Mouse (Mus musculus): ENCODE data around the gene Fam189a1. TPM values are rescaled to one million over a fixed set of nuclear protein-coding genes. Genes with fewer than 3 reads are reported as not detected.
A peak's percentile ranks its signal among the peaks of the same experiment; 100 is the strongest.

The Fam189a1 gene
- polyA plus RNA-seq, 1 experiment from 2014 or later: 2.7 TPM

GRCm38 (mm10) chr7:64741333-64742307 is 414.8 kb downstream of the Fam189a1 start:
- Histone ChIP-seq H3K4me2 (ENCODE audit: low read depth, low read length, severe bottlenecking) (no peak overlapping the region), H3K27me3 (ENCODE audit: control insufficient read depth, insufficient read depth, low read length) (no peaks in the 10 kb centered on the region), H3K36me3 (ENCODE audit: control insufficient read depth, insufficient read depth, low read length) (no peaks in the 10 kb centered on the region), H3K9me3 (ENCODE audit: control insufficient read depth, low read length) (no peaks in the 10 kb centered on the region), H3K27ac (ENCODE audit: low read depth, low read length) (no peak overlapping the region), H3K4me3 (ENCODE audit: low read depth, low read length) (no peak overlapping the region), H3K9ac (ENCODE audit: low read length) (no peak overlapping the region), H3K4me1 (replicated peaks; ENCODE audit: control insufficient read depth, insufficient read depth, low read length) (0 out of 2 replicates have a peak, but pooled peaks cover 3% of the 10 kb centered on the region)
- DNase-seq (ENCODE audit: low spot score) (peak; percentile 93), ATAC-seq (replicated peaks; ENCODE audit: low FRiP score) (peak; percentile 74)
- WGBS: 30% methylated on average over 8 of the region's 8 CpGs

GRCm38 (mm10) chr7:64739131-64739530 is 417.2 kb downstream of the Fam189a1 start:
- DNase-seq (ENCODE audit: low spot score) (no peak), ATAC-seq (replicated peaks; ENCODE audit: low FRiP score) (no peak)
- 11% methylated on average over 11 of the region's 11 CpGs for WGBS

GRCm38 (mm10) chr7:64729785-64730184 is 426.6 kb downstream of the Fam189a1 start:
- 24% methylated on average over 7 of the region's 7 CpGs for WGBS
- Histone ChIP-seq H3K9ac (ENCODE audit: low read length) (no peak overlapping the region), H3K4me3 (ENCODE audit: low read depth, low read length) (no peak overlapping the region), H3K4me1 (replicated peaks; ENCODE audit: control insufficient read depth, insufficient read depth, low read length) (no peaks in the 10 kb centered on the region), H3K4me2 (ENCODE audit: low read depth, low read length, severe bottlenecking) (no peak overlapping the region), H3K9me3 (ENCODE audit: control insufficient read depth, low read length) (no peaks in the 10 kb centered on the region), H3K27ac (ENCODE audit: low read depth, low read length) (no peak overlapping the region), H3K36me3 (ENCODE audit: control insufficient read depth, insufficient read depth, low read length) (no peaks in the 10 kb centered on the region), H3K27me3 (ENCODE audit: control insufficient read depth, insufficient read depth, low read length) (no peaks in the 10 kb centered on the region)
- peak; percentile 85 for DNase-seq (ENCODE audit: low spot score)
- peak; percentile 37; the same call in 1 of the 2 replicates for ATAC-seq (replicated peaks; ENCODE audit: low FRiP score)

More at GRCm38 (mm10) chr7:64739131-64739530, 417.2 kb downstream of the Fam189a1 start:
- no peak overlapping the region for H3K27ac ChIP-seq (ENCODE audit: low read depth, low read length)
- no peak overlapping the region for H3K4me2 ChIP-seq (ENCODE audit: low read depth, low read length, severe bottlenecking)
- no peaks in the 10 kb centered on the region for H3K36me3 ChIP-seq (ENCODE audit: control insufficient read depth, insufficient read depth, low read length)
- peak overlapping the region; percentile 16; the same call in 1 of the 2 replicates for H3K9ac ChIP-seq (ENCODE audit: low read length)
- H3K4me1 ChIP-seq (replicated peaks; ENCODE audit: control insufficient read depth, insufficient read depth, low read length): 0 out of 2 replicates have a peak, but pooled peaks cover 3% of the 10 kb centered on the region
- no peak overlapping the region for H3K4me3 ChIP-seq (ENCODE audit: low read depth, low read length)
- H3K27me3 ChIP-seq (ENCODE audit: control insufficient read depth, insufficient read depth, low read length): no peaks in the 10 kb centered on the region
- H3K9me3 ChIP-seq (ENCODE audit: control insufficient read depth, low read length): no peaks in the 10 kb centered on the region

- H3K4me1 ChIP-seq (replicated peaks; ENCODE audit: control insufficient read depth, insufficient read depth, low read length): no peaks in the 10 kb centered on the region
- H3K36me3 ChIP-seq (ENCODE audit: control insufficient read depth, insufficient read depth, low read length): no peaks in the 10 kb centered on the region
- H3K4me2 ChIP-seq (ENCODE audit: low read depth, low read length, severe bottlenecking): no peak overlapping the region
- no peaks in the 10 kb centered on the region for H3K27me3 ChIP-seq (ENCODE audit: control insufficient read depth, insufficient read depth, low read length)
- no peaks in the 10 kb centered on the region for H3K9me3 ChIP-seq (ENCODE audit: control insufficient read depth, low read length)
- WGBS: 90% methylated on average over 3 of the region's 3 CpGs
- no peak overlapping the region for H3K9ac ChIP-seq (ENCODE audit: low read length)
- ATAC-seq (replicated peaks; ENCODE audit: low FRiP score) (no peak), DNase-seq (ENCODE audit: low spot score) (no peak)
- H3K4me3 ChIP-seq (ENCODE audit: low read depth, low read length): no peak overlapping the region
- H3K27ac ChIP-seq (ENCODE audit: low read depth, low read length): no peak overlapping the region
These were observed 427.6 kb downstream of the Fam189a1 start for GRCm38 (mm10) chr7:64728816-64729215.

GRCm38 (mm10) chr7:64728181-64728591 is 428.2 kb downstream of the Fam189a1 start:
- Histone ChIP-seq H3K27ac (ENCODE audit: low read depth, low read length) (no peak overlapping the region), H3K27me3 (ENCODE audit: control insufficient read depth, insufficient read depth, low read length) (no peaks in the 10 kb centered on the region), H3K9ac (ENCODE audit: low read length) (no peak overlapping the region), H3K9me3 (ENCODE audit: control insufficient read depth, low read length) (no peaks in the 10 kb centered on the region), H3K36me3 (ENCODE audit: control insufficient read depth, insufficient read depth, low read length) (no peaks in the 10 kb centered on the region), H3K4me1 (replicated peaks; ENCODE audit: control insufficient read depth, insufficient read depth, low read length) (no peaks in the 10 kb centered on the region), H3K4me3 (ENCODE audit: low read depth, low read length) (no peak overlapping the region), H3K4me2 (ENCODE audit: low read depth, low read length, severe bottlenecking) (no peak overlapping the region)
- ATAC-seq (replicated peaks; ENCODE audit: low FRiP score) (no peak), DNase-seq (ENCODE audit: low spot score) (no peak)
- WGBS: 90% methylated on average over 5 of the region's 5 CpGs

GRCm38 (mm10) chr7:64725967-64726695 is 430.2 kb downstream of the Fam189a1 start:
- DNase-seq (ENCODE audit: low spot score) (no peak), ATAC-seq (replicated peaks; ENCODE audit: low FRiP score) (no peak)
- Histone ChIP-seq H3K4me3 (ENCODE audit: low read depth, low read length) (no peak overlapping the region), H3K27ac (ENCODE audit: low read depth, low read length) (no peak overlapping the region), H3K4me2 (ENCODE audit: low read depth, low read length, severe bottlenecking) (no peak overlapping the region), H3K9ac (ENCODE audit: low read length) (no peak overlapping the region), H3K27me3 (ENCODE audit: control insufficient read depth, insufficient read depth, low read length) (no peaks in the 10 kb centered on the region), H3K9me3 (ENCODE audit: control insufficient read depth, low read length) (no peaks in the 10 kb centered on the region), H3K4me1 (replicated peaks; ENCODE audit: control insufficient read depth, insufficient read depth, low read length) (no peaks in the 10 kb centered on the region), H3K36me3 (ENCODE audit: control insufficient read depth, insufficient read depth, low read length) (no peaks in the 10 kb centered on the region)
- 77% methylated on average over 6 of the region's 6 CpGs for WGBS

- Histone ChIP-seq H3K9ac (ENCODE audit: low read length) (no peak overlapping the region), H3K27me3 (ENCODE audit: control insufficient read depth, insufficient read depth, low read length) (no peaks in the 10 kb centered on the region), H3K4me1 (replicated peaks; ENCODE audit: control insufficient read depth, insufficient read depth, low read length) (no peaks in the 10 kb centered on the region), H3K4me2 (ENCODE audit: low read depth, low read length, severe bottlenecking) (no peak overlapping the region), H3K4me3 (ENCODE audit: low read depth, low read length) (no peak overlapping the region), H3K27ac (ENCODE audit: low read depth, low read length) (no peak overlapping the region), H3K36me3 (ENCODE audit: control insufficient read depth, insufficient read depth, low read length) (no peaks in the 10 kb centered on the region), H3K9me3 (ENCODE audit: control insufficient read depth, low read length) (no peaks in the 10 kb centered on the region)
- WGBS: 80% methylated on average over 1 of the region's 1 CpGs
- DNase-seq (ENCODE audit: low spot score): no peak
- no peak for ATAC-seq (replicated peaks; ENCODE audit: low FRiP score)
These were observed 432.0 kb downstream of the Fam189a1 start for GRCm38 (mm10) chr7:64724409-64724808.

- DNase-seq (ENCODE audit: low spot score): no peak
- 91% methylated on average over 3 of the region's 3 CpGs for WGBS
- Histone ChIP-seq H3K4me2 (ENCODE audit: low read depth, low read length, severe bottlenecking) (no peak overlapping the region), H3K4me3 (ENCODE audit: low read depth, low read length) (no peak overlapping the region), H3K27ac (ENCODE audit: low read depth, low read length) (no peak overlapping the region), H3K36me3 (ENCODE audit: control insufficient read depth, insufficient read depth, low read length) (no peaks in the 10 kb centered on the region), H3K9me3 (ENCODE audit: control insufficient read depth, low read length) (no peaks in the 10 kb centered on the region), H3K4me1 (replicated peaks; ENCODE audit: control insufficient read depth, insufficient read depth, low read length) (no peaks in the 10 kb centered on the region), H3K27me3 (ENCODE audit: control insufficient read depth, insufficient read depth, low read length) (no peaks in the 10 kb centered on the region), H3K9ac (ENCODE audit: low read length) (no peak overlapping the region)
- ATAC-seq (replicated peaks; ENCODE audit: low FRiP score): no peak
These were observed 433.1 kb downstream of the Fam189a1 start for GRCm38 (mm10) chr7:64723313-64723712.
